Mouse (Mus musculus) frontal cortex, postnatal 36 days (tissue): ENCODE data around the gene Alkbh7.

Source experiments
- DNase-seq, 2 experiments: peaks; one replicate each; pipeline ENCODE4 v3.0.0; 2022; ENCODE audit warnings: low spot score in 2 of 2

The Alkbh7 gene

GRCm38 (mm10) chr17:57030931-57031660 is 34.0 kb downstream of the Alkbh7 start, which contains the start of gene Khsrp:
Gene Khsrp (minus strand): TSS chr17:57031522.
- DNase-seq = peak in 1 of 2 experiments; percentile 28

DNA sequence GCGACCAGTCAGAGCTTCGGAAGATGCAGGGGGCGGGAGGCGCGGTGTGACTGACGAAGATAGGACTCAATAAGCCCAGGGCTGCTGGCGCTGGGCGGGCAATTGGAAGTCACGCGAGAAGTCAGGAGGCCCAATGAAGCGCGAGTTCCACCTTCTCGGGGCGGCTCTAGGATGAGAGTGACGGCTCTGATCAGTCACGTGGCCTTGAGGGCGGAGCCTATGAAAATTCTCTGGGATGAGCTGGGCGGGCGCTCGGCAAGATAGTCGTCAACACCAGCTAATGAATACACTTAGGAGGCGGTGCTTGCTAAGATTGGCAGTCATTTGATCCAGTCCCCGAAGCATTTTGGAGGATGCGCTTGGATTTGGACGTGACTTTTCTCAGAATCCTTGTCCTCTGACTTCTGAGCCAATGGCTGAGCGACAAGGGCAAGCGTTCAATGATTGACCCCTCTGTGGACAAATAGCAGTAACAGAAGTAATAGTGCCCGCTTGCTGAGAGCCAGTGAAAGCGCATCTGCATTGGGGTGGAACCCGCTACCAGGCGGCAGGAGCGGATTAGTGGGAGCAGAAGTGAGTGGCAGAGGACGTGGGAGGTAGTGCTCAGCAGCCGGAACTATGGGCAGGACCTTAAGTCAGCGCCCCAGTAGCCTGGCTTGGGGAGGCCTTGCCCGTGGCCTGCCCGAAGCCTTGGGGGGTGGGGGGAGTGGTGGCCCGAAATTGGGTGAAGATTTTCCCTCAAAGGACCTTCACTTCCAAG is 34.7 kb downstream of the Alkbh7 start:
- DNase-seq = peak; percentile 99 to 100

GRCm38 (mm10) chr17:57032854-57033253 is 35.7 kb downstream of the Alkbh7 start:
- no peak for DNase-seq

DNA sequence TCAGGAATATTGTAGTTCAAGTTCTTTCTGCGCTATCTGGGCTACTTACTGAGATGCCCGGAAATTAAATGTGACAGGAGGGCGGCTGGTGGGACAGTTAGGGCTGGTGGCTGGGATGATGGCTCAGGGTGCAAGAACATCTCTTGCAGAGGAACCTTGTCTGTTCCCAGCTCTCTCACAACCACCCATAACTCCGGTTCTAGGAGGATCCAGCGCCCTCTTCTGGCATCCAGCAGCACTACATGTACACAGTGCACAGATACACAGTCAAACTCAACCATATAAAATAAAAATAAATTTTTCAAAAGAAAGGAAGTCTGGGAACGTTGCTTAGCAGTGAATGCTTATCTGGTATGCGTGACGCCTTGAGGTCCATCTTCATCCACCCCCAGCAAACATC is 41.8 kb downstream of the Alkbh7 start:
- DNase-seq = no peak

DNA sequence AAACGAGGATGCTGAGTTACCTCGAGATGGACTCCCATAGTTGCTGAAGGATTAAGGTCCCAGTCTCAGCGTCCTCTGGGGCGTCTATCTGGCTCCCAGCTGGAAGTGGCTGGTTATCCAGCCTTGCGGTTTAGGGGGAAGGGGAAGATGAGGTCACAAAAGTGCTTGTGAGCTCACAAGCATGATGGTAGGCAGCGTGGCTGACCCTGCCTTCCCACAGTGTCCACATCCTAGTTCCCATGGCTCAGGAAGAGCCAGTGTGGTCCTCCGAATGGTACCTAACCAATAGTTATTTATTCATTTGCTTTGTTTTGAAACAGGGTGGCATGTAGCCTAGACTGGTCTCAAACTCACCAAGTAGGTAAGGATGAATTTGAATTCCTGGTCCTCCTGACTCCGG is 44.4 kb downstream of the Alkbh7 start, which contains the start of gene Slc25a41:
TSS of gene Slc25a41 (minus strand) at position 101 of the 400 bp plus-strand sequence.
- DNase-seq = no peak

GRCm38 (mm10) chr17:57047406-57047805 is 50.3 kb downstream of the Alkbh7 start:
- DNase-seq = no peak

GRCm38 (mm10) chr17:57048816-57049215 is 51.7 kb downstream of the Alkbh7 start:
- DNase-seq = no peak
